Mouse (Mus musculus): ENCODE measurements at regions not wholly inside any gene's neighbourhood (a gene's known extent, or its start where the extent isn't known, plus 50 kb on each side); places are given as distances from the start of the nearest gene placed in this dataset.

DNA sequence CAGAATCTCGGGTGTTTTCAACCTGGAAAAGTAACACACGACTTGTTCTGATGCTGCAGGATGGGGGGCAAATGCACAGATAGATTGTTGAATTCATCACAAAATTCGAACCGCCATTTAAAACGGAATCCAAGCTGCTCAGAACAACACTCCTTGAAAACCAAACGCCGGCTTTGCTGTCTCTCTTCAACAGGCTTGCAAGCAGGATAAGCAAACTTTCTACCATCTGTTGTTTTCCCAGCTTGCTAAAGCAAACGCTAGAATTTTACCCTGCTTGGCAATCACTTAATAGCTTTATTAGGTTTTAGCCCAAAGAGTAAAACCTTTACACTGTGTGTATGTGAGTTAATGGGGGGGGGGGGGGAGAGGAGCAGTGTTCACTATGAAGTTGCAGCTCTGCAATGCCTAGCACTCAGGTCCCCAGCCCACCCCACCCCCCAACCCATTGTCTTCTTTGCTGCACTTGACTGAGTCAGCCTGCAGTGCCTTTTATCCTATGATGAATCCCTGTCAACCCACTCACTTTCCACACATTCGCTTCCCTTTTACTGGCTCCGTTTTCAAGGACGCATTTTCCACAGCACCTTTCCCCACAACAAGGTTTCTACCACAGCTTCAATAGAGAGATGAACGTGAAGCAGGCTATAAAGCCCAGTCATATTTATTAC, 190.1 kb upstream of the Fat1 start:
- no peaks in the 10 kb centered on the region for H3K36me3 ChIP-seq (ENCODE audit: control insufficient read depth, insufficient read depth)
- no peak overlapping the region for H3K27ac ChIP-seq (ENCODE audit: low read length)
- ATAC-seq (ENCODE audit: low read depth), result no peak
- no peaks in the 10 kb centered on the region for H3K9me3 ChIP-seq (replicated peaks; ENCODE audit: control insufficient read depth, low read length)
- no peaks in the 10 kb centered on the region for H3K27me3 ChIP-seq (ENCODE audit: control insufficient read depth, insufficient read depth, low read depth, low read length)
- no peak overlapping the region for H3K4me2 ChIP-seq (ENCODE audit: low read depth, low read length)
- WGBS (ENCODE audit: insufficient replicate concordance), result 59% methylated on average over 12 of the region's 12 CpGs
- H3K4me1 ChIP-seq (ENCODE audit: control insufficient read depth, low read depth, low read length), result no peaks in the 10 kb centered on the region
- no peak overlapping the region for H3K4me3 ChIP-seq (ENCODE audit: low read depth, low read length)
- no peak overlapping the region for H3K9ac ChIP-seq (ENCODE audit: low read depth, low read length)

DNA sequence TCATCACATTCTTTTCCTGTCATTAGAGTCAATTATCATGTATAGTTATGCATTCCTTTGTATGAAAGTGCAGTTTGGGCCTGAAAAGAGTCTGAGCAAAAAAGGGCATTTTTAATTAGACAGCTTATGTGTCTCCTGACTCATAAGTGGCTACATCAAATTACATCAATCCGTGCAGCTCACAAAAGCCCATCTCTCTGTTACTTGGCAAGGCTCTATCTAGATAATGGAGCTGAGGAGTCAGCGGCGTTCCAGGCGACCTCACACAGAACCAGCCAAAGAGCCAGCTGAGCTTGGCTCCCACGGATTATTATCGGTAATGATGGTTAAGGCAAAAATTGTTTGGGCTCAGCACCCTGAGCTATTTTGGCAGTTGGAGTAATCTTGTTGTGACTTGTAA, 176.5 kb upstream of the Fat1 start:
- H3K4me3 ChIP-seq (ENCODE audit: low read depth, low read length), result no peak overlapping the region
- no peak overlapping the region for H3K9ac ChIP-seq (ENCODE audit: low read depth, low read length)
- no peak for ATAC-seq (ENCODE audit: low read depth)
- WGBS (ENCODE audit: insufficient replicate concordance), result 66% methylated on average over 6 of the region's 6 CpGs
- no peaks in the 10 kb centered on the region for H3K27me3 ChIP-seq (ENCODE audit: control insufficient read depth, insufficient read depth, low read depth, low read length)
- H3K4me1 ChIP-seq (ENCODE audit: control insufficient read depth, low read depth, low read length), result no peaks in the 10 kb centered on the region
- H3K9me3 ChIP-seq (replicated peaks; ENCODE audit: control insufficient read depth, low read length), result no peaks in the 10 kb centered on the region
- no peak overlapping the region for H3K4me2 ChIP-seq (ENCODE audit: low read depth, low read length)
- H3K36me3 ChIP-seq (ENCODE audit: control insufficient read depth, insufficient read depth), result no peaks in the 10 kb centered on the region
- no peak overlapping the region for H3K27ac ChIP-seq (ENCODE audit: low read length)

DNA sequence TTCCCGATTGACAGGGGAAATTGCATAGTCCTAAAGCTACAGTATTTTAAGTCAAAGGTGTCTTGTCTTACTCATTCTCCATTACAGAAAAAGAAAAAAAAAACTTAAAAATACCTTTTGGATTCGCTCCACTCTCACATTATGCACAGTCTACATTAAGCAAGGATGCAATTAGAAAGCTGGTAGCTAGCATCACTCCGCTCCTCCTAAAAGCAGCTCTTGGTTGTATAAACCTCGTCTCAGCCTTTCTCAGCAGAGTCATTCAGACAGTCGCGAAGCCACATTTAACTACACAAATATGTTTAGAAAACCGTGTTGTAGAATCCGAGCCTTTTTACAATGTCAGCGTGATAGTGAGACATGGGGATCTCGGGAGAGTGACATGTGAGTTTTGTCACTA, 172.5 kb upstream of the Fat1 start:
- Histone ChIP-seq H3K4me1 (ENCODE audit: control insufficient read depth, low read depth, low read length) (no peaks in the 10 kb centered on the region), H3K4me3 (ENCODE audit: low read depth, low read length) (no peak overlapping the region), H3K4me2 (ENCODE audit: low read depth, low read length) (no peak overlapping the region), H3K27ac (ENCODE audit: low read length) (no peak overlapping the region), H3K9me3 (replicated peaks; ENCODE audit: control insufficient read depth, low read length) (no peaks in the 10 kb centered on the region), H3K27me3 (ENCODE audit: control insufficient read depth, insufficient read depth, low read depth, low read length) (no peaks in the 10 kb centered on the region), H3K36me3 (ENCODE audit: control insufficient read depth, insufficient read depth) (no peaks in the 10 kb centered on the region), H3K9ac (ENCODE audit: low read depth, low read length) (no peak overlapping the region)
- no peak for ATAC-seq (ENCODE audit: low read depth)
- WGBS (ENCODE audit: insufficient replicate concordance), result 68% methylated on average over 10 of the region's 10 CpGs

DNA sequence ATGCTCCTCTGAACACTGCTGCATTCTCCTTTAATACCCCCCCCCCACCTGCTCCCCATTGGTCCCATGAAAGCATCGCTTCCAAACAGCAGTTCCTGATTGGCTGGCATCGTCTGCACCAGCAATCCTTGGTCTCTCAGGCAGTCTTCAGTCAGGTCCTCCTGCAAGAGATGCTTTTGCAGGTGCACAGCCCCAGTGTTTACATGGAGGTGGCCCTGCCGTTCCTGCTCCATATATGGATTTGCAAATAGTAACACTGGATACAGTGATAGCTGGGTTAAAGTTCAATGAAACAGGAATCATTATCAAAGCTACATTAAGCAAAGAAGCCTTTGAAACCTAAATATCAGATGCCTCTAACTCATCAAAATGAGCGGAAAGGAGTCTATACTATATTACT, 170.1 kb upstream of the Fat1 start:
- Histone ChIP-seq H3K9ac (ENCODE audit: low read depth, low read length) (no peak overlapping the region), H3K4me1 (ENCODE audit: control insufficient read depth, low read depth, low read length) (no peaks in the 10 kb centered on the region), H3K9me3 (replicated peaks; ENCODE audit: control insufficient read depth, low read length) (no peaks in the 10 kb centered on the region), H3K4me2 (ENCODE audit: low read depth, low read length) (no peak overlapping the region), H3K27ac (ENCODE audit: low read length) (no peak overlapping the region), H3K4me3 (ENCODE audit: low read depth, low read length) (no peak overlapping the region), H3K36me3 (ENCODE audit: control insufficient read depth, insufficient read depth) (no peaks in the 10 kb centered on the region), H3K27me3 (ENCODE audit: control insufficient read depth, insufficient read depth, low read depth, low read length) (no peaks in the 10 kb centered on the region)
- no peak for ATAC-seq (ENCODE audit: low read depth)
- WGBS (ENCODE audit: insufficient replicate concordance), result 55% methylated on average over 4 of the region's 4 CpGs

DNA sequence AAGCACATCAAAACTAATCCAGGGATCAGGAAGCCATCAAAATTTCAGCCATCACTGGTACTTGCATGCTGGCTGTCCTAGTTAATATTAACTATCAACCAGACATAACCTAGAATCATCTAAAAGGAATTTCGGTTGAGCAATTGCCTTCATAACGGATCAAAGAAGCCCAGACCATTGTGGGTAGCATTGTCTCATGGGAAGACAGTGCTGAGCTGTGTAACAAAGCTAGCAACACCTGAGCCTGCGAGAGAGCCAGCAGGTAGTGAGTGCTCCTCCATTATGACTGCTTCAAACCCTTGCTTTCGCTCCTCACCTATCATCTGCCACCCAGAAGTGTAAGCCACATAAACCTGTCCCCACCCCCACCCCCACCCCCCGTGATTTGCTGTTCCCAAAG, 169.6 kb upstream of the Fat1 start:
- no peaks in the 10 kb centered on the region for H3K27me3 ChIP-seq (ENCODE audit: control insufficient read depth, insufficient read depth, low read depth, low read length)
- H3K4me3 ChIP-seq (ENCODE audit: low read depth, low read length), result no peak overlapping the region
- no peaks in the 10 kb centered on the region for H3K4me1 ChIP-seq (ENCODE audit: control insufficient read depth, low read depth, low read length)
- no peak overlapping the region for H3K9ac ChIP-seq (ENCODE audit: low read depth, low read length)
- H3K36me3 ChIP-seq (ENCODE audit: control insufficient read depth, insufficient read depth), result no peaks in the 10 kb centered on the region
- ATAC-seq (ENCODE audit: low read depth), result no peak; the same call in 1 of the 2 replicates
- 46% methylated on average over 5 of the region's 5 CpGs for WGBS (ENCODE audit: insufficient replicate concordance)
- no peak overlapping the region for H3K4me2 ChIP-seq (ENCODE audit: low read depth, low read length)
- no peak overlapping the region for H3K27ac ChIP-seq (ENCODE audit: low read length)
- H3K9me3 ChIP-seq (replicated peaks; ENCODE audit: control insufficient read depth, low read length), result no peaks in the 10 kb centered on the region

DNA sequence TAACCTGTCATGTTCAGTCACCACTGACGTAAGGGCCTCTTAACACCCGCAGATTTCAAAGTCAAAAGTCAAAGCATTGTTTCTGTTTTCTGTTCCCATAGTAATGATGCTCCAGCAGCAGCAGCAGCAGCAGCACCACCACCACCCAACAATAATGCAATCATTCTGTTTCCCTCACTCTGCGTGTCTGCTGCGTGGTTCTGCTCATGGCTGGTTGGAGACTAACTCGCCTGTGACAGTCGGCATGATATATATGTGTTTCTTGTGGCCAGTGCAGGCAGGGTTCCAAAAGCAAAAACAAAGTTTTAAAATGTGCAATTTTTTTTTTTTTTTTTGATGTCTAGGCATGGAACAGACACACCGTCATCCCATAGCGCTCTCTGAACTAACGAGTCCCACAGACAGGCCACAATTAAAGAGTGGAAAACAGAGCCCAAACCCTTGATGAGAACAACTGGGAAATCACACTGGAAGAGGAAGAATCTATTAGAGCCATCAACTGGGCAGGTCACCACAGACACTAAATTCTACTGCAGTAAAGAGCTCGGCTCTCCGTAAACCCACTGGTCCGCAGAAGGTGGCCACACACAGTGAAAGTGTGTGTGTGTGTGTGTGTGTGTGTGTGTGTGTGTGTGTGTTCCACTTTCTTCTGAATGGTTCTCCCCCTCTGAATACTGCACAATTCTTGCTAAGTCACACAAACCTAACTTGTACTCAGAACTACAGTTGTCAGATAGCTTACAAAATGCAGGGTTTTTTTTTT, 169.0 kb upstream of the Fat1 start:
- Histone ChIP-seq H3K9ac (ENCODE audit: low read depth, low read length) (no peak overlapping the region), H3K4me3 (ENCODE audit: low read depth, low read length) (no peak overlapping the region), H3K27me3 (ENCODE audit: control insufficient read depth, insufficient read depth, low read depth, low read length) (no peaks in the 10 kb centered on the region), H3K9me3 (replicated peaks; ENCODE audit: control insufficient read depth, low read length) (no peaks in the 10 kb centered on the region), H3K27ac (ENCODE audit: low read length) (no peak overlapping the region), H3K4me2 (ENCODE audit: low read depth, low read length) (no peak overlapping the region), H3K4me1 (ENCODE audit: control insufficient read depth, low read depth, low read length) (no peaks in the 10 kb centered on the region), H3K36me3 (ENCODE audit: control insufficient read depth, insufficient read depth) (no peaks in the 10 kb centered on the region)
- 61% methylated on average over 12 of the region's 12 CpGs for WGBS (ENCODE audit: insufficient replicate concordance)
- no peak for ATAC-seq (ENCODE audit: low read depth)

DNA sequence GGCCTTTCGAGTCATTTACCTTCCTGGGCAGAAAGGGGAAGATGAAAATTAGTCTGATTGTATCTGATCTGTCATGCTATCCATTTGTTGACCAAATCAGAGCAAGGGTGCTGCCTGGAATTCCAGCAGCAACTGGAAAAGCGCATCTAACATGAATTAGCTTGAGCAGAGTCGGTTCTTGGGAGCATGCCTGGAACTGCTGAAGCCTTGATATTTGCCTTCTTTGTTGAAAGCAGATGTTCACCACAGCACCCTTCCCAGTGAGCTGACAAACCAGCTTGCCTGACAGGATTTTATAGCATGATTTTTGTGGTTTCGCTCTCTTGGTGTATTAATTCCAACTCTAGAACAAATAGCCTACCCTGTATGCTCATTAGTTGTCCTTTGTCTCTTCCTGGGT, 168.0 kb upstream of the Fat1 start:
- Histone ChIP-seq H3K4me3 (ENCODE audit: low read depth, low read length) (no peak overlapping the region), H3K27ac (ENCODE audit: low read length) (no peak overlapping the region), H3K9me3 (replicated peaks; ENCODE audit: control insufficient read depth, low read length) (no peaks in the 10 kb centered on the region), H3K27me3 (ENCODE audit: control insufficient read depth, insufficient read depth, low read depth, low read length) (no peaks in the 10 kb centered on the region), H3K4me2 (ENCODE audit: low read depth, low read length) (no peak overlapping the region), H3K9ac (ENCODE audit: low read depth, low read length) (no peak overlapping the region), H3K36me3 (ENCODE audit: control insufficient read depth, insufficient read depth) (no peaks in the 10 kb centered on the region), H3K4me1 (ENCODE audit: control insufficient read depth, low read depth, low read length) (no peaks in the 10 kb centered on the region)
- 52% methylated on average over 4 of the region's 4 CpGs for WGBS (ENCODE audit: insufficient replicate concordance)
- no peak for ATAC-seq (ENCODE audit: low read depth)

DNA sequence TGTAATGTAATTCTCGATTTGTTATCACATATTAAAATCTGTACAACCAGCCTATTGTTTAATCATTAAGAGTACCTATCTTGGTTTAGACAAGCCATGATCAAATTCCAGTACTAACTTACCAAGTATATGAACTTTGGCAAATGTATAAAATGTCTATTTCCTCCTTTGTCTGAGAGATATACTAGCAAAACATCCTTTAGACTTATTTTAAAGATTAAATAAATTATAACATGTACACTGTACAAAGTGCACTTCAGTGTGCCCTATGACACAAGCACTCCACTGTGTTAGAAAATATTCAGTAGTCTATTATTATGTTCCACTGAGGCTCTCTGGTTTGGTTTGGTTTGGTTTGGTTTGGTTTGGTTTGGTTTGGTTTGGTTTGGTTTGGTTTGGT, 156.0 kb upstream of the Fat1 start:
- Histone ChIP-seq H3K4me3 (ENCODE audit: low read depth, low read length) (no peak overlapping the region), H3K4me1 (ENCODE audit: control insufficient read depth, low read depth, low read length) (no peaks in the 10 kb centered on the region), H3K4me2 (ENCODE audit: low read depth, low read length) (no peak overlapping the region), H3K36me3 (ENCODE audit: control insufficient read depth, insufficient read depth) (no peaks in the 10 kb centered on the region), H3K9me3 (replicated peaks; ENCODE audit: control insufficient read depth, low read length) (no peaks in the 10 kb centered on the region), H3K27me3 (ENCODE audit: control insufficient read depth, insufficient read depth, low read depth, low read length) (no peaks in the 10 kb centered on the region), H3K9ac (ENCODE audit: low read depth, low read length) (no peak overlapping the region), H3K27ac (ENCODE audit: low read length) (no peak overlapping the region)
- ATAC-seq (ENCODE audit: low read depth), result no peak
- 46% methylated on average over 1 of the region's 1 CpGs for WGBS (ENCODE audit: insufficient replicate concordance)

DNA sequence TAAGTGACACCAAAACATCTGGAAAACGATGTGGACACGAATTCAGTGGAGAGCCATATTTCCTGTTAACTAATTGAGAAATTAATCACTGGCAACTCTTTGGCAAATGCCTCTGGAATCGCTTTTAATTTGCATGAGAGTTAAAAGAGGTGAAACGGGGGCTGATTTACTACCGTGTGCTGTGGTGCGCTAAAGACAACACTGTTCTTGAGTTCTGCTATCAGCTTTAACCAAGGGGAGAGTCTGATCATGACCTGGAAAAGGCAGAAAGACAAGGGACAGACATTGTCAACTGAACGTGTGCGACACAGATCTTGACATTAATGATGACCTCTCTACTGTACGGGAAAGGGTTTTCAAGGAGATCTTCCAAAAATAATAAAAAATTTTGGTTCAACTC, 152.8 kb upstream of the Fat1 start:
- H3K4me2 ChIP-seq (ENCODE audit: low read depth, low read length), result no peak overlapping the region
- no peaks in the 10 kb centered on the region for H3K9me3 ChIP-seq (replicated peaks; ENCODE audit: control insufficient read depth, low read length)
- no peak overlapping the region for H3K9ac ChIP-seq (ENCODE audit: low read depth, low read length)
- no peaks in the 10 kb centered on the region for H3K27me3 ChIP-seq (ENCODE audit: control insufficient read depth, insufficient read depth, low read depth, low read length)
- no peak for ATAC-seq (ENCODE audit: low read depth)
- no peak overlapping the region for H3K4me3 ChIP-seq (ENCODE audit: low read depth, low read length)
- no peaks in the 10 kb centered on the region for H3K4me1 ChIP-seq (ENCODE audit: control insufficient read depth, low read depth, low read length)
- no peaks in the 10 kb centered on the region for H3K36me3 ChIP-seq (ENCODE audit: control insufficient read depth, insufficient read depth)
- no peak overlapping the region for H3K27ac ChIP-seq (ENCODE audit: low read length)
- WGBS (ENCODE audit: insufficient replicate concordance), result 63% methylated on average over 9 of the region's 9 CpGs
